Mouse (Mus musculus) liver, postnatal 0 days (tissue): Measurements from ENCODE around the gene Rims3.

Source experiments
- CTCF ChIP-seq: sonication (generic); IDR thresholded peaks from 2 replicates; pipeline ENCODE4 v1.5.1; 2016; ENCODE audit warnings: antibody characterized with exemption, low read depth
- EP300 ChIP-seq: IDR thresholded peaks from 2 replicates; pipeline ENCODE4 v1.6.1; 2016; ENCODE audit warnings: antibody characterized with exemption, low read depth, mild to moderate bottlenecking

DNA sequence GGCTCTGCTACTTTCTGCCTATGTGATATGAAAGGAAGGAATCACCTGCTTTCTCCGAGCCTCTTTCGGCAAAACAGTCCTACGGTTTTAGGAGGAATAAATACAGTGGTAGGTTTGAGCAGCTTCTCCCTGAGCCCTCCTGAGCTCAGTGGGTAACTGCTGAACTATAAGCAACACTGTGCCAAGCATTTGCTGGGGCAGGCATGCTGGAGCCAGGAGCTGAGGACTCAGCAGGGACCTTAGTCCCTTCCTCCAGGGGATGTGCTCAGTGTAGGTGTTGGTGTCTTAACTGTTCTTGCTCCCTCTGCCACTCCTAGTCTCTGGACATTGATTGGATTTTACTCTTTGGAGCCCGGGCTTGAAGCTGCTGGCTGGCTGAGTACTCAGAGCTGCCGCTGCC is 1.8 kb downstream of the Rims3 start:
- TF ChIP-seq CTCF (no peak), EP300 (no peak)
